Mouse (Mus musculus) left cerebral cortex, adult 8-10 months (tissue): ENCODE measurements around the gene Htatip2. TPM values are rescaled to one million over a fixed set of nuclear protein-coding genes. Genes with fewer than 3 reads are reported as not detected.

ENCODE experiments used
- DNase-seq, 2 experiments: peaks; one replicate each; pipeline ENCODE4 v3.0.0; 2022; ENCODE audit warnings: low spot score in 2 of 2
- total RNA-seq, 4 experiments: library from RNA; stranded (reverse); gene quantifications; 2 replicates each; pipeline ENCODE4 v1.2.4; 2022

Htatip2 gene
- total RNA-seq, 4 experiments from 2014 or later, result 15.7 to 19.3 (median 16.5) TPM

DNA sequence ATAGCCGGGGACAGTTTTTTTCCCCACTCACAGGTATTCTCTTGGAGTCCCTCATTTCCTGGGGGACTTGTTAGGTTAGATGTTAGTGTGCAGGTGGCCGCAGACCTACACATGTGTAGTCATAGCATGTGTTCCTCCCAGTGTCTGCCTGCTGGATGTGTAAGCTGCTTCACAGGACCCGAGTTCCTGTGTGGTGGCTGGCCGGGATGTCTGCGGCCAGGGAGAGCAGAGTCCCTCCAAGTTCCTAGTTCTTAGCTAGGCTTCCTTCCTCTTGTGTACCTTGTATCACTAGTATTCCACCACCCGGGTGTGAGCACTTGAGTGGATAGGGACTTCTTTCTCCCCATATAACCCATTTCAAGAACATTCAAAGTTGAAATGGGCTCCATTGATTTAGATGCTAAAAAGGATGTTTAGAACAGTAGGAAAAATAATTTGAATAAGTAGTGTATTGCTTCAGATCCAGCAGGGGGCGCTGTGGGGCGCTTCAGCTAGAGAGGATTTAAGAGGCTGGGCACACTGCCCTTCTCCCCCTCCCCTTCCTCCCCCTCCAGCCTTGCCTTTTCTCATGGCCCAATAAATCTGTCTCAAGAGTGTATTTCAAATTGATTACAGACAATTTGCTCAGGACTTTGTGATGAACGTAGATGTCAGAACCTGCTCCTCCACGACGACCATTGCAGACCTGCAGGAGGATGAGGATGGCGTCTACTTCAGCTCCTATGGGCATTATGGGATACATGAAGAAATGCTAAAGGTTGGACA, 27.9 kb downstream of the Htatip2 start:
- DNase-seq, result no peak

DNA sequence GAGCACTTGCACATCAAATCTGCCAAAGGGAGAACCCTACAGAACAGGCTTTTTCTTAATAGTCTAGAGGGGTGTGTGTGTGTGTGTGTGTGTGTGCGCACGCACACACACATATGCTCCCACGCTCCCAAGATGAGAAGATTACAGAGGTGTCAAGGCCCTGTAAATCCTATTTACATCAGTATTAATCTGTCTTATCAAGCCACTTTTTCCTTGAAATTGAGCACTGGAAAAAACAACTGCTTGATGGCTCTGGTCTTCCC, 28.4 kb downstream of the Htatip2 start:
- DNase-seq, result no peak

DNA sequence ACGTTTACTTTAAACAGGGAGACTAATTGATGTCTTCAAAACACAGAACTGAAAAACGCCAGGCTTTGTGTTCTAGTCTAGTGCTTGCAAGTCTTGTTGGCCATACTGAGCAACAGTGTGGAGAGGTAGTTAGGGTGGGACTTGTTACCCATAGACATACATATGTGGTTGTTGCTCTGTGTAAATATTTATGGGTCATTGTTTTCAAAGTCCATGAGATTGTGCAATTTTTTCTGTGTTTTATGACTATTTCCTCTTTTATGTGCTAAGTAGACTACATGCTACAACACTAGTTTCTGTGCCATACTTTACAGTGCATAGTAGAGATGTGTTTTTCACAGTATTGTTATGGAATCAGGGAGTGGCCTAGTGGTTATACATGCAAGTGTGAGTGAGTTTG, 35.4 kb downstream of the Htatip2 start:
- no peak for DNase-seq

DNA sequence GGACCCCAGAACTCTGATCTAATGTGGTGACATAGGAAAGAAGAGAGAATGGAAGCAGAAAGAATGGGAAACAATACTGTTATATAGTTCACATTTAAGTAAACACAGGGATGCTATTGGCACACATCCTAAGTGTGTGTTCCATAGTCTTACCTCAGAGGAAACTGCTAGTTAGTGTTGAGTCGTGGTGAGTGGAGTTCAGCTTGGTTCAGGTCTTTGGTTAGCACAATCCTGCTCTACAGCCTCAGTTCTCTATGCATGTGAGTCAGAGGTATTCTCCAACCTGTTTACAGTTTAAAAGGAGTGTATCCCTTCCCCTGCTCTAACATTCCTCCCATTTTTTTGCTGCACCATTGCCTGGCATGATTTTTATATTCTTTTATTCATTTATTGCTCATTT, 38.3 kb downstream of the Htatip2 start:
- no peak for DNase-seq

DNA sequence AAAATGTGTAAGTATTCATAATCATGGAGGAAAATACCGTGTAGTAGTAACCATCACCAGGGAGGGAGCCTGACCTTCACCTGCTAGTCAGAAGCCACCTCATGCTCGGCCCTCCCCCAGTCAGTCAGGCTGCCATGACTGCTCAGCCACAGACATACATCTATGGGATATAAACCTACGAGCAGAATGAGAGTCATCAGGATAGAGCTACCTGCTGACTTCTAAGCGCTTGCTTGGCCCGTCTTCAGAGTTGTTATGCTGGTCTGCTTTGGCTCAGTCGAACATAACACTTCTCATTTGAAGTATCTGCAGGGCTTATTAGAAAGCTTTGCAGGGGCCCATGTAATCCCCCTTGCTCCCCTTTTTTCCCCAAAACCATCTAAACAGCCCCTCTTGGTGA, 44.6 kb downstream of the Htatip2 start:
- no peak for DNase-seq

DNA sequence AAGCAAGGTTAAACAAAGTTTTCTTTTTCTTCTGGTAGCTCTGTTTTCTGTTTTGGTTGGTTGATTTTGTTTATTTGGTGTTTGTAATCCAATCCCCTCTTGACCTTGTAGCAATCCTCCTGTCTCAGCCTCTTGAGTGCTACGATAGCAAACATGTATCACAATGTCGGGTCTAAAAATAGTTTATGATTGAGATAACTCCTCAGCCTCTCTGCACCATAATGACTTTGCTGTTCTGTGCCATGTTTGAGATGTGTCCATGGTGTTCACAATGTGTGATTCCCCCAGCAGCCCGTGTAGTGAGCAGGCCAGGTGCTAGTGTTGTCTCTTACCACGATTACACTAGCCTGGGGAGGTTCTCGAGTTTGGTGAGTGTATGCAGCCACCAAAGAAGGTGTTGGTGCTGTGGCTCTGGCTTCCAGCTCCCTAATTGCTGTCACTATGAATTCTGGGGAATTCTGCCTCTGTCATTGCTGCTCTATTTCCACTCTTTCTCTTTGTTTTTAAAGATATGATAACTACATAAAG, 45.8 kb downstream of the Htatip2 start:
- no peak for DNase-seq

DNA sequence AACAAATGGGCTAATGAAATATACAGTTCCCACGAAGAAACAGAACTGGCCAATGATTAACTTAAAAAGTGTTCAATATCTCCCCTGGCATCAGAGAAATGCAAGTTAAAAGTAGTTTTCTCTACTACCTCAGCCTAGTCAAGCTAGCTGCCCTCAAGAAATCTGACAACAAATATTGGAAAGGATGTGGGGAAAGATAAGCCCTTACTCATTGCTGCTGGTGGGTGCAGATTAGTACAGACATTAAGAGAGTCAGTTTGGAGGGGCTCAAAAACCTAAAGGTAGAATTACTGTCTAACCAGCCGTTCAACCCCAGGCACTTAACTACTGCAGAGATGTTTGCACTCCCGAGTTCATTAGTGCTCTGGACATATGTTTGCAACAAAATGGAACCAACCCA, 46.7 kb downstream of the Htatip2 start:
- no peak for DNase-seq

DNA sequence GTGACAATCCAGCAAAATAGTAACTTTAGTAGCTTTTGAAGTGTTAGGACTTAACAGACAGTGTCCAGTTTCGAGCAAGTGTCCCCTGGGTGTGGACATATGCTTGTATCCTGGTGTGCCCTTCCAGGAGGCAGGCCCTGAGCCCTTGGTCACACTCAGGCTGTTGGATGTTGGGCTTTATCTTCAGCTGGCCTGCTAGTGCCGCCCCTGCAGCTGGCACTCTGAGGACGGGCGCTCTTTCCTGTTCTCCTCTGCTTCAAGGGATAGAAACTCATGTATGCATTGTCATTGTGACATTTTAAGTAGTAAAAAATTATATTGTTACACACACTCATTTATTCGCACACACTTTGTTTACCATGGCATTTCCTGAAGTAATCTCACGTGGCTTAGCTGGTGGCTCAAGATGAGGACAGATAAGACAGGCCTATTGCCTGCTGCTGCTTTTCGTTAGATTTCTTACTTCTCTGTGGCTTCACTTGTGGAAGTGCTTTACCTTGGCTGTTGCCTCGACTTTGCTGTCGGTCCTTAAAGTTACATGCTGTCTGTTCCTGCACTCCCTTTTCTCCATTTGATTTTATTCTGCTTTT, 48.3 kb downstream of the Htatip2 start:
- no peak for DNase-seq

DNA sequence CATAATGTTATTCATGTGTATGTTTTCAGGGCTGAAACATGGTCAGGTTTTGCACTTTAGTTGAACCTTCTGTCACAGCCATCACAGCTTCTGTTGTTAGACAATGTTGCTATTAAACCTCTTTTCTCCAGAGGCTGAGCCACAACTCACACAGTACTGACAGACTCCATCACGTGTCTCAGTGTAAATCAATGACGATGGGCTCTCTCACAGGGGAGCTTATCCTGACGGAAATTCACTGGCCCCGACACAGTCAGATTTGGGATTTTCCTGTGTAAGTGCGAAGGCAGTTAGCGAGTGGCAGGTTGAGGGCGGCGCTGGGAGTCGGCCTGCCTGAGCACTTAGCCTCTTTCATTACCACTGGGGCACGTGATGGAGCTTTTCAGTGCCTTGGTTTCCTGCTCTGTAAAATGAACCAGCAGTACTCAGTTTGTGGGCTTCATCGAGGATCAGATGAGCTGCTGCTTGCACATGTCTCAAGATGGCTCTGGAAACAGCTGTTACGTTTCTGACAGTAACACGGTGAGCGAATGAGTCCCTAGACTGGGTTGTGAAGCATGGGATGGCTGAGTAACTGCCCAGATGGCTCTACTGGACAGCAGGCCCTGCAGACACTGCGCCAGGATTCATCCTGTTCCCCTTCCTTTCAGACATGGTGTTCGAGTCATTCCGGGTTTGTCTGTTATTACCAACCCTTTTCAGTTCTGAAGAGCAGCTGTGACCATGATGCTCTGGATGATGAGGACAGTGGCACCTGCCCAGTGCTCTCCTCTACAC, 49.1 kb downstream of the Htatip2 start:
- no peak for DNase-seq

DNA sequence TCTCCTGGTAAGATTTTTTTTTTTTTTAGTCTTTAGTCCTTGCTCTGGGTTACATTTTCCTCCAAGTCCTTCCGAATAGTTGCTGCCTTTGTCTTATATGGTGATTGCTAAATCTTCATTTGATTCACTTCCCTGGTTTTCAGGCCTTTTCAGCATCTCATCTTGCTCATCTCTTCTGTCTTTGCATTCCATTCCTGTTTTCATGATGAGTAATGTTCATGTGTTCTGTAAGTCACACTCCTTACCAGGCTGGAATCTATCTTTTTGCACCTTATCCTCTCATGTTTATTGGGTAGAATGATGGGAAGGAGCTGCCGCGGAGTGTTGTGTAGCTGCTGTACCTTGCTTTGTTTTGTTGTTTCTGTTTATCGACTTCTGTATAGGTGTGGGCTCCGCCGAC, 50.2 kb downstream of the Htatip2 start:
- DNase-seq, result no peak

DNA sequence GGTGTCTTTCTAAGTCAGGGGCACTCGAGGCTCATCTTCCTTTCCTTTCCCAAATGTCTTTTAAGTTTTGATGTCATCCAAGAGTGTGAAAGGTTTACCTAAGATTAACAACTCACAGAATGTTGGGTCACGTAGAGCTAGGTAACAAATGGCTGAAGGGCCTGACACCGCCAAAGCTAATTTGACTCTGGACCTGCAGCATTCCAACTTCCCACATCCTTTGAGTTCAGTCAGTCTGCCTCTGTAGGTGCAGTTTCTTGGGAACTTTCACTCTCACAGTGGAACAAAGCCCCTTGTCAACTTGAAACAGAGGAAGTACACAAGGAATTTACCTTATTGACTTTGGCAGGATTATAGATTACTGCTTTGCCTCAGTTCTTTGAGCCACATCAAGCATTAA, 50.6 kb downstream of the Htatip2 start:
- DNase-seq, result no peak

DNA sequence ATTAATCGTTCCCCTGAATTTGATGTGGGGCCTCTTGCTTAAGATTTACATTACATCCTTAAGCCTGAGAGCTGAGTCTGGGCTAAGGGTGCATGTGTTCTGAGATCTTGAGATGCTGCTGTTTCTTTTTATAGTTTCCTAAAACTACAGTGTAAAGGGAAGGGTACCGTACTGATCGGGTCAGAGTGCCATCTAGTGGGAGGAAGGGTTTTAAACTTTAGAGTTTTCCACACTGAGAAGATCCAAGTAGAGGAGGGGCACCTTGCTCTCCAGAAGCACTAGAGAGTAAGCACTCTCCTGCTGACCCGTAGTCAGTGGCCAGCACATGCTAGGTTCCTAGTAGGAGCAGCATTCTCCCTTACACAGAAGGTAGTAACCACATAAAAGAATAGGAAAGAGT, 52.4 kb downstream of the Htatip2 start:
- no peak for DNase-seq

DNA sequence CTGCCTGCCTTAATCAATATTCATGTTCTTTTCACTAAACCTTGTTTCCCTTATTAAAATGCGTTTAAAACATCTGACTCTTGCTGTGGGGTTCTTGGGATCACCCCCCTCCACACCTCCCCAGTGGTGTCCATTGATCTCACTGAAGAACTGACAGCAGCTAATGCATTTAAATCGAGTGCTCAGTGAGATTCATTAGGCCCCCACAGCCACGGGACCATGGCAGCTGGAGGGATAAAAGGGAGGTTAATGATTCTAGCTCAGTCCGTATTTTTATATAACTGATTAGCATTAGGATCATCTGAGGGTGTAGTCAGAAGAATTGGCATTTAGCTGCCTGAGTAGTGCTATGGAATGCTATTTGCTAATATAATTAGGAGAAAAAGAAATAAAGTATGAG, 60.5 kb downstream of the Htatip2 start:
- no peak for DNase-seq

DNA sequence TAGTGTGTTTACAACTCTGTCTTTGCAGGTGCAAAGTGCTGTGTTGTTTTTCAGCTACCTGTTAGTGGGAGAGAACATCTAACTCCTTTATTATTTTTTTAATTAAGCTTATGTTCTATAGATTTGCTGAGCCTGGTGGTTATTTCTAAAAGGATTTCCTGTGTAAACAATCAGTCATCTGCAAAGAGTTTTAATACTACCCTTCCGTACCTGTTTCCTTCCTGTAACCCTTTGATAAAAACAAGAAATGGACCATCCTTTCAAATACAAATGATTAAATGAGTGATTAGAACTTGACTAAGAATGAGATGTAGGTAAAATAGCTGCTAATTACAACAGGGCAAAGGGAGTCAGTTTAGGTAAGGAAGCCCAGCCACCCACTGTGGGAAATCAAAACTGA, 62.5 kb downstream of the Htatip2 start:
- no peak for DNase-seq

DNA sequence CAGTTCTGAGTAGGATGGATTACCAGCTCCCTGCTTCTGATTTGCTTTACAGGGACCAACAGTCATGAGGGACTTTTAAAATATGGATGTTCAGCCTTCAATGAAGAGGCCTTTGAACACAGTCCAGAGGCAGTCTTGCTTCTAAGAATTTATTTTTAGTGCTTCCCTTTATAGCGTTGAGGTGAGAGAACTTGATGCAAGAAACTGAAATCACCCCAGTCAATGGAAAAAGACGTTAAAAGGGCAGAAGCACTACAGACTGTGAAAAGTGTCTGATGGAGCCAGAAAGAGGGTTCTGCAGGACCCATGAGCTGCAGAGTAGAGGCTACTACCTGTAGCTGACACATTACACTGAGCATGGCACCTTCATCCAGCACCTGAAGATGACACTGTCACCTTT, 63.1 kb downstream of the Htatip2 start:
- no peak for DNase-seq

Other genes starting within 250 kb of the Htatip2 start
- not detected for gene Dbx1, start 122.3 kb upstream of the Htatip2 start, total RNA-seq
- gene Prmt3, start 19.2 kb downstream of the Htatip2 start, total RNA-seq, result 10 to 100 TPM; 27.8 to 37.7 (median 30.8) TPM
- gene Slc6a5, start 151.0 kb downstream of the Htatip2 start, total RNA-seq, result under 1 TPM in 3 of 4 experiments, not detected in 1; 0.09 to 0.15 (median 0.14) TPM
- gene Nell1, start 215.7 kb downstream of the Htatip2 start, total RNA-seq, result 10 to 100 TPM; 60.2 to 67.6 (median 63.0) TPM